Mouse (Mus musculus): Measurements from ENCODE around the gene Tarm1.

Gene Tarm1

GRCm38 (mm10) chr7:3502439-3502838, at the start of gene Tarm1:
Gene Tarm1, minus strand, starts transcription at chr7:3502624.
- no peak for DNase-seq

- DNase-seq = no peak
Measured at GRCm38 (mm10) chr7:3505913-3506312, 3.5 kb upstream of the Tarm1 start.

GRCm38 (mm10) chr7:3500406-3500805, 2.0 kb downstream of the Tarm1 start:
- DNase-seq = no peak

- no peak for DNase-seq
Measured at GRCm38 (mm10) chr7:3481948-3482608, 20.3 kb downstream of the Tarm1 start.

GRCm38 (mm10) chr7:3476728-3477127, 25.7 kb downstream of the Tarm1 start:
- DNase-seq = no peak

- DNase-seq = no peak
Measured at GRCm38 (mm10) chr7:3474291-3475080, 27.9 kb downstream of the Tarm1 start.

GRCm38 (mm10) chr7:3472774-3473173, 29.6 kb downstream of the Tarm1 start:
- DNase-seq = no peak

GRCm38 (mm10) chr7:3468614-3469013, 33.8 kb downstream of the Tarm1 start:
- no peak for DNase-seq

- no peak for DNase-seq
Measured at GRCm38 (mm10) chr7:3463306-3463705, 39.1 kb downstream of the Tarm1 start.

- DNase-seq = peak; percentile 36
Measured at GRCm38 (mm10) chr7:3460261-3460660, 42.2 kb downstream of the Tarm1 start.

- no peak for DNase-seq
Measured at GRCm38 (mm10) chr7:3457841-3458217, 44.6 kb downstream of the Tarm1 start.

- DNase-seq = no peak
Measured at GRCm38 (mm10) chr7:3457111-3457840, 45.1 kb downstream of the Tarm1 start.

GRCm38 (mm10) chr7:3453486-3454183, 48.8 kb downstream of the Tarm1 start:
- peak; percentile 19 for DNase-seq

- DNase-seq = no peak
Measured at GRCm38 (mm10) chr7:3452821-3453485, 49.5 kb downstream of the Tarm1 start.

GRCm38 (mm10) chr7:3451161-3451560, 51.3 kb downstream of the Tarm1 start:
- DNase-seq = no peak

GRCm38 (mm10) chr7:3450671-3451070, 51.8 kb downstream of the Tarm1 start:
- DNase-seq = no peak

- peak; percentile 84 for DNase-seq
Measured at GRCm38 (mm10) chr7:3448737-3449454, 53.5 kb downstream of the Tarm1 start.

GRCm38 (mm10) chr7:3447026-3447425, 55.4 kb downstream of the Tarm1 start:
- DNase-seq = no peak

- DNase-seq = no peak
Measured at GRCm38 (mm10) chr7:3446584-3446983, 55.8 kb downstream of the Tarm1 start.

- DNase-seq = no peak
Measured at GRCm38 (mm10) chr7:3444678-3445077, 57.7 kb downstream of the Tarm1 start.

- DNase-seq = no peak
Measured at GRCm38 (mm10) chr7:3442476-3443062, 59.9 kb downstream of the Tarm1 start.
